Mouse (Mus musculus): ENCODE measurements around the gene Gatb. TPM values are rescaled to one million over a fixed set of nuclear protein-coding genes. Genes with fewer than 3 reads are reported as not detected.
"Not testable (repeated sequence)": the region's sequence is repeated elsewhere in the genome, so short reads cannot be mapped to it uniquely, and the experiment has no call there.

Gatb gene
- polyA plus RNA-seq, 1 experiment from 2014 or later = 23.2 TPM

- Histone ChIP-seq H3K4me1 (ENCODE audit: control insufficient read depth, insufficient read depth, low read length) (no peaks in the 10 kb centered on the region), H3K27me3 (ENCODE audit: control insufficient read depth, insufficient read depth, low read length) (no peaks in the 10 kb centered on the region), H3K36me3 (ENCODE audit: control insufficient read depth, insufficient read depth, low read length) (no peaks in the 10 kb centered on the region), H3K27ac (ENCODE audit: low read depth, low read length) (no peak overlapping the region), H3K9me3 (ENCODE audit: control insufficient read depth, low read length) (no peaks in the 10 kb centered on the region), H3K9ac (ENCODE audit: low read length) (no peak overlapping the region), H3K4me3 (ENCODE audit: low read depth, low read length) (no peak overlapping the region), H3K4me2 (no peak overlapping the region)
- WGBS = 72% methylated on average over 2 of the region's 2 CpGs
- DNase-seq (ENCODE audit: low spot score, missing footprints) (no peak), ATAC-seq (ENCODE audit: low FRiP score) (no peak)
Measured at GRCm38 (mm10) chr3:85551352-85551751, 22.6 kb upstream of the Gatb start.

- WGBS = 92% methylated on average over 6 of the region's 6 CpGs
- H3K36me3 ChIP-seq (ENCODE audit: control insufficient read depth, insufficient read depth, low read length) = no peaks in the 10 kb centered on the region
- no peaks in the 10 kb centered on the region for H3K27me3 ChIP-seq (ENCODE audit: control insufficient read depth, insufficient read depth, low read length)
- DNase-seq (ENCODE audit: low spot score, missing footprints) (no peak), ATAC-seq (ENCODE audit: low FRiP score) (no peak)
- H3K4me3 ChIP-seq (ENCODE audit: low read depth, low read length) = no peak overlapping the region
- no peak overlapping the region for H3K9ac ChIP-seq (ENCODE audit: low read length)
- no peaks in the 10 kb centered on the region for H3K9me3 ChIP-seq (ENCODE audit: control insufficient read depth, low read length)
- H3K4me2 ChIP-seq = no peak overlapping the region
- H3K4me1 ChIP-seq (ENCODE audit: control insufficient read depth, insufficient read depth, low read length) = no peaks in the 10 kb centered on the region
- no peak overlapping the region for H3K27ac ChIP-seq (ENCODE audit: low read depth, low read length)
Measured at GRCm38 (mm10) chr3:85553731-85554277, 20.1 kb upstream of the Gatb start.

GRCm38 (mm10) chr3:85564603-85565002, 9.3 kb upstream of the Gatb start:
- 59% methylated on average over 2 of the region's 2 CpGs for WGBS
- ATAC-seq (ENCODE audit: low FRiP score) = no peak
- no peaks in the 10 kb centered on the region for H3K36me3 ChIP-seq (ENCODE audit: control insufficient read depth, insufficient read depth, low read length)
- H3K4me1 ChIP-seq (ENCODE audit: control insufficient read depth, insufficient read depth, low read length) = no peaks in the 10 kb centered on the region
- no peaks in the 10 kb centered on the region for H3K27me3 ChIP-seq (ENCODE audit: control insufficient read depth, insufficient read depth, low read length)
- H3K4me2 ChIP-seq = no peak overlapping the region
- no peak overlapping the region for H3K9ac ChIP-seq (ENCODE audit: low read length)
- no peak for DNase-seq (ENCODE audit: low spot score, missing footprints)
- no peak overlapping the region for H3K27ac ChIP-seq (ENCODE audit: low read depth, low read length)
- H3K9me3 ChIP-seq (ENCODE audit: control insufficient read depth, low read length) = no peaks in the 10 kb centered on the region
- H3K4me3 ChIP-seq (ENCODE audit: low read depth, low read length) = no peak overlapping the region

- no peaks in the 10 kb centered on the region for H3K9me3 ChIP-seq (ENCODE audit: control insufficient read depth, low read length)
- no peak for ATAC-seq (ENCODE audit: low FRiP score)
- 71% methylated on average over 2 of the region's 2 CpGs for WGBS
Measured at GRCm38 (mm10) chr3:85571276-85571675, 2.6 kb upstream of the Gatb start.

GRCm38 (mm10) chr3:85572502-85572901, 1.4 kb upstream of the Gatb start:
- not testable (repeated sequence) for H3K36me3 ChIP-seq (ENCODE audit: control insufficient read depth, insufficient read depth, low read length); H3K27me3 ChIP-seq (ENCODE audit: control insufficient read depth, insufficient read depth, low read length); H3K4me3 ChIP-seq (ENCODE audit: low read depth, low read length); H3K4me1 ChIP-seq (ENCODE audit: control insufficient read depth, insufficient read depth, low read length); H3K9me3 ChIP-seq (ENCODE audit: control insufficient read depth, low read length); H3K9ac ChIP-seq (ENCODE audit: low read length); H3K4me2 ChIP-seq; DNase-seq (ENCODE audit: low spot score, missing footprints); H3K27ac ChIP-seq (ENCODE audit: low read depth, low read length); ATAC-seq (ENCODE audit: low FRiP score)
- 92% methylated on average over 8 of the region's 8 CpGs for WGBS

More at GRCm38 (mm10) chr3:85571276-85571675, 2.6 kb upstream of the Gatb start:
- Histone ChIP-seq H3K27me3 (ENCODE audit: control insufficient read depth, insufficient read depth, low read length) (no peaks in the 10 kb centered on the region), H3K9ac (ENCODE audit: low read length) (no peak overlapping the region), H3K4me3 (ENCODE audit: low read depth, low read length) (no peak overlapping the region), H3K36me3 (ENCODE audit: control insufficient read depth, insufficient read depth, low read length) (no peaks in the 10 kb centered on the region), H3K4me2 (no peak overlapping the region), H3K27ac (ENCODE audit: low read depth, low read length) (no peak overlapping the region), H3K4me1 (ENCODE audit: control insufficient read depth, insufficient read depth, low read length) (no peaks in the 10 kb centered on the region)
- DNase-seq (ENCODE audit: low spot score, missing footprints) = peak; percentile 86

GRCm38 (mm10) chr3:85573216-85573863, 579 bp upstream of the Gatb start:
- H3K9ac ChIP-seq (ENCODE audit: low read length) = peak overlapping the region; percentile 54; the same call in 1 of the 2 replicates
- DNase-seq (ENCODE audit: low spot score, missing footprints) = no peak

GRCm38 (mm10) chr3:85582726-85583125, 8.8 kb downstream of the Gatb start:
- Histone ChIP-seq H3K9ac (ENCODE audit: low read length) (no peak overlapping the region), H3K9me3 (ENCODE audit: control insufficient read depth, low read length) (no peaks in the 10 kb centered on the region), H3K27ac (ENCODE audit: low read depth, low read length) (no peak overlapping the region), H3K4me1 (ENCODE audit: control insufficient read depth, insufficient read depth, low read length) (no peaks in the 10 kb centered on the region), H3K36me3 (ENCODE audit: control insufficient read depth, insufficient read depth, low read length) (no peaks in the 10 kb centered on the region), H3K27me3 (ENCODE audit: control insufficient read depth, insufficient read depth, low read length) (no peaks in the 10 kb centered on the region), H3K4me2 (no peak overlapping the region), H3K4me3 (ENCODE audit: low read depth, low read length) (no peak overlapping the region)
- WGBS = 78% methylated on average over 2 of the region's 2 CpGs
- ATAC-seq (ENCODE audit: low FRiP score) (no peak), DNase-seq (ENCODE audit: low spot score, missing footprints) (no peak)

More at GRCm38 (mm10) chr3:85573216-85573863, 579 bp upstream of the Gatb start:
- H3K4me3 ChIP-seq (ENCODE audit: low read depth, low read length) = peak overlapping the region; percentile 26; the same call in 1 of the 2 replicates
- peak overlapping the region; percentile 46 for H3K4me2 ChIP-seq
- H3K36me3 ChIP-seq (ENCODE audit: control insufficient read depth, insufficient read depth, low read length) = no peaks in the 10 kb centered on the region
- WGBS = 23% methylated on average over 6 of the region's 6 CpGs
- no peaks in the 10 kb centered on the region for H3K27me3 ChIP-seq (ENCODE audit: control insufficient read depth, insufficient read depth, low read length)
- H3K4me1 ChIP-seq (ENCODE audit: control insufficient read depth, insufficient read depth, low read length) = no peaks in the 10 kb centered on the region
- no peaks in the 10 kb centered on the region for H3K9me3 ChIP-seq (ENCODE audit: control insufficient read depth, low read length)
- ATAC-seq (ENCODE audit: low FRiP score) = no peak; the same call in 1 of the 2 replicates
- H3K27ac ChIP-seq (ENCODE audit: low read depth, low read length) = no peak overlapping the region

GRCm38 (mm10) chr3:85583194-85583593, 9.3 kb downstream of the Gatb start:
- ATAC-seq (ENCODE audit: low FRiP score) (no peak), DNase-seq (ENCODE audit: low spot score, missing footprints) (no peak)
- H3K4me3 ChIP-seq (ENCODE audit: low read depth, low read length) = no peak overlapping the region
- H3K27ac ChIP-seq (ENCODE audit: low read depth, low read length) = no peak overlapping the region
- 90% methylated on average over 5 of the region's 5 CpGs for WGBS
- H3K4me2 ChIP-seq = no peak overlapping the region
- no peaks in the 10 kb centered on the region for H3K36me3 ChIP-seq (ENCODE audit: control insufficient read depth, insufficient read depth, low read length)
- no peaks in the 10 kb centered on the region for H3K9me3 ChIP-seq (ENCODE audit: control insufficient read depth, low read length)
- no peaks in the 10 kb centered on the region for H3K4me1 ChIP-seq (ENCODE audit: control insufficient read depth, insufficient read depth, low read length)
- H3K27me3 ChIP-seq (ENCODE audit: control insufficient read depth, insufficient read depth, low read length) = no peaks in the 10 kb centered on the region
- H3K9ac ChIP-seq (ENCODE audit: low read length) = no peak overlapping the region

GRCm38 (mm10) chr3:85584966-85585365, 11.0 kb downstream of the Gatb start:
- Histone ChIP-seq H3K4me2 (no peak overlapping the region), H3K9me3 (ENCODE audit: control insufficient read depth, low read length) (no peaks in the 10 kb centered on the region), H3K27ac (ENCODE audit: low read depth, low read length) (no peak overlapping the region), H3K27me3 (ENCODE audit: control insufficient read depth, insufficient read depth, low read length) (no peaks in the 10 kb centered on the region), H3K9ac (ENCODE audit: low read length) (no peak overlapping the region), H3K4me3 (ENCODE audit: low read depth, low read length) (no peak overlapping the region), H3K36me3 (ENCODE audit: control insufficient read depth, insufficient read depth, low read length) (no peaks in the 10 kb centered on the region; the same call in 1 of the 2 replicates), H3K4me1 (ENCODE audit: control insufficient read depth, insufficient read depth, low read length) (no peaks in the 10 kb centered on the region)
- ATAC-seq (ENCODE audit: low FRiP score) = no peak
- 90% methylated on average over 4 of the region's 4 CpGs for WGBS
- no peak for DNase-seq (ENCODE audit: low spot score, missing footprints)
